Mouse (Mus musculus): ENCODE data around the gene Plscr2.
"Not testable (repeated sequence)": the region's sequence is repeated elsewhere in the genome, so short reads cannot be mapped to it uniquely, and the experiment has no call there.

Plscr2 gene

GRCm38 (mm10) chr9:92273956-92274762, 1.2 kb upstream of the Plscr2 start:
- DNase-seq (ENCODE audit: low spot score), result no peak

- no peak for DNase-seq (ENCODE audit: low spot score)
Observed at GRCm38 (mm10) chr9:92276360-92276759, 958 bp downstream of the Plscr2 start.

- DNase-seq (ENCODE audit: low spot score), result no peak
Observed at GRCm38 (mm10) chr9:92280048-92280447, 4.6 kb downstream of the Plscr2 start.

GRCm38 (mm10) chr9:92282563-92283171, 7.3 kb downstream of the Plscr2 start:
- no peak for DNase-seq (ENCODE audit: low spot score)

GRCm38 (mm10) chr9:92289675-92290074, 14.3 kb downstream of the Plscr2 start:
- no peak for DNase-seq (ENCODE audit: low spot score)

- DNase-seq (ENCODE audit: low spot score), result no peak
Observed at GRCm38 (mm10) chr9:92292169-92292568, 16.8 kb downstream of the Plscr2 start.

GRCm38 (mm10) chr9:92292922-92293321, 17.5 kb downstream of the Plscr2 start:
- no peak for DNase-seq (ENCODE audit: low spot score)

- DNase-seq (ENCODE audit: low spot score), result no peak
Observed at GRCm38 (mm10) chr9:92293560-92294548, 18.5 kb downstream of the Plscr2 start.

GRCm38 (mm10) chr9:92298288-92298687, 22.9 kb downstream of the Plscr2 start:
- DNase-seq (ENCODE audit: low spot score), result no peak

- DNase-seq (ENCODE audit: low spot score), result no peak
Observed at GRCm38 (mm10) chr9:92301213-92301612, 25.8 kb downstream of the Plscr2 start.

GRCm38 (mm10) chr9:92305075-92305474, 29.7 kb downstream of the Plscr2 start:
- DNase-seq (ENCODE audit: low spot score), result no peak

GRCm38 (mm10) chr9:92305620-92306220, 30.3 kb downstream of the Plscr2 start:
- DNase-seq (ENCODE audit: low spot score), result no peak

- no peak for DNase-seq (ENCODE audit: low spot score)
Observed at GRCm38 (mm10) chr9:92309077-92309476, 33.7 kb downstream of the Plscr2 start, which contains the start of gene 1700057G04Rik. Gene 1700057G04Rik, plus strand, starts transcription at chr9:92309377.

- no peak for DNase-seq (ENCODE audit: low spot score)
Observed at GRCm38 (mm10) chr9:92316791-92317190, 41.4 kb downstream of the Plscr2 start.

- DNase-seq (ENCODE audit: low spot score), result not testable (repeated sequence)
Observed at GRCm38 (mm10) chr9:92325936-92326335, 50.5 kb downstream of the Plscr2 start.

- no peak for DNase-seq (ENCODE audit: low spot score)
Observed at GRCm38 (mm10) chr9:92326813-92327212, 51.4 kb downstream of the Plscr2 start.

GRCm38 (mm10) chr9:92331383-92331782, 56.0 kb downstream of the Plscr2 start:
- DNase-seq (ENCODE audit: low spot score), result no peak

- DNase-seq (ENCODE audit: low spot score), result no peak
Observed at GRCm38 (mm10) chr9:92334845-92335244, 59.4 kb downstream of the Plscr2 start.

- no peak for DNase-seq (ENCODE audit: low spot score)
Observed at GRCm38 (mm10) chr9:92335277-92335818, 59.9 kb downstream of the Plscr2 start.

GRCm38 (mm10) chr9:92337063-92337462, 61.7 kb downstream of the Plscr2 start:
- DNase-seq (ENCODE audit: low spot score), result no peak

- DNase-seq (ENCODE audit: low spot score), result no peak
Observed at GRCm38 (mm10) chr9:92337661-92338060, 62.3 kb downstream of the Plscr2 start.

GRCm38 (mm10) chr9:92338954-92339353, 63.6 kb downstream of the Plscr2 start:
- DNase-seq (ENCODE audit: low spot score), result no peak
